Mouse (Mus musculus) ES-E14 (cell line): ENCODE measurements around the gene Fnbp1l. TPM values are rescaled to one million over a fixed set of nuclear protein-coding genes. Genes with fewer than 3 reads are reported as not detected.

Experiments used
- DNase-seq: peaks from one replicate; pipeline ENCODE4 v3.0.0-alpha.2; 2013; ENCODE audit warnings: low read depth, low spot score
- H3K27ac ChIP-seq: 2 replicates; pipeline ENCODE4 v1.5.1; 2012; ENCODE audit warnings: low read depth, mild to moderate bottlenecking, low read length, moderate library complexity, mixed read lengths; ENCODE audit not compliant: poor library complexity, insufficient read depth, severe bottlenecking
- H3K36me3 ChIP-seq: 2 replicates; pipeline ENCODE4 v1.6.1; 2012; ENCODE audit warnings: mild to moderate bottlenecking, low read length, moderate library complexity, mixed read lengths; ENCODE audit not compliant: control insufficient read depth, poor library complexity, insufficient read depth, severe bottlenecking
- H3K4me1 ChIP-seq, 2 experiments: fragments of 150-350 bp in 1 of 2; sonication (generic) in 1 of 2; 2 replicates each; pipeline ENCODE4 v1.6.1; 2012; ENCODE audit warnings: low read length in 2 of 2, mild to moderate bottlenecking in 1 of 2, mixed read lengths in 1 of 2; ENCODE audit not compliant: control insufficient read depth in 2 of 2, insufficient read depth in 2 of 2, poor library complexity in 1 of 2
- H3K4me3 ChIP-seq, 2 experiments: fragments of 150-350 bp in 1 of 2; sonication (generic) in 1 of 2; 2 replicates each; pipeline ENCODE4 v1.5.1; 2012; ENCODE audit warnings: low read length in 2 of 2, low read depth in 1 of 2, mild to moderate bottlenecking in 1 of 2, mixed read lengths in 1 of 2; ENCODE audit not compliant: insufficient read depth in 1 of 2, poor library complexity in 1 of 2, severe bottlenecking in 1 of 2
- H3K9ac ChIP-seq: 2 replicates; pipeline ENCODE4 v1.6.1; 2012; ENCODE audit warnings: low read depth, mild to moderate bottlenecking, low read length, mixed read lengths; ENCODE audit not compliant: poor library complexity, insufficient read depth, severe bottlenecking
- H3K9me3 ChIP-seq: fragments of 150-350 bp; sonication (generic); 2 replicates; pipeline ENCODE4 v1.6.1; 2012; ENCODE audit warnings: low read depth, mild to moderate bottlenecking, low read length; ENCODE audit not compliant: control insufficient read depth, insufficient read depth
- CHD2 ChIP-seq: IDR thresholded peaks from 2 replicates; pipeline ENCODE4 v1.6.1; 2014; ENCODE audit warnings: mild to moderate bottlenecking, low read depth, low read length, inconsistent platforms
- HCFC1 ChIP-seq: IDR thresholded peaks from 2 replicates; pipeline ENCODE4 v1.6.1; 2012; ENCODE audit warnings: low read length, inconsistent platforms, borderline replicate concordance; ENCODE audit not compliant: insufficient read depth
- MAFK ChIP-seq: IDR thresholded peaks from 2 replicates; pipeline ENCODE4 v1.6.1; 2014; ENCODE audit warnings: mild to moderate bottlenecking, low read depth, low read length, inconsistent platforms; ENCODE audit not compliant: insufficient read depth
- ZC3H11A ChIP-seq: IDR thresholded peaks from 2 replicates; pipeline ENCODE4 v1.6.1; 2012; ENCODE audit warnings: low read depth, mild to moderate bottlenecking, inconsistent platforms, low read length, borderline replicate concordance
- ZNF384 ChIP-seq: IDR thresholded peaks from 2 replicates; pipeline ENCODE4 v1.6.1; 2012; ENCODE audit warnings: low read depth, low read length, inconsistent platforms
- in situ Hi-C, 2 experiments: fragments of 600-800 bp; cut with MboI; formaldehyde crosslinking; loops; one replicate each; pipeline ENCODE4 v1.15.1; 2025; ENCODE audit warnings: low sequenced_read_pairs in 2 of 2, inconsistent platforms in 1 of 2; ENCODE audit not compliant: unreplicated experiment in 2 of 2
- total RNA-seq: library from RNA; depleted of rRNA; stranded (reverse); fragments of 300-350 nt; gene quantifications from 2 replicates; pipeline ENCODE4 v1.2.3, GENCODE M21; 2012

The Fnbp1l gene
- total RNA-seq, 1 experiment = 25.5 TPM

GRCm38 (mm10) chr3:122640286-122640685, 20.8 kb upstream of the Fnbp1l start:
- peak; percentile 74 for DNase-seq
- no peaks in the 10 kb centered on the region for H3K36me3 ChIP-seq
- TF ChIP-seq ZNF384 (no peak), CHD2 (no peak), MAFK (no peak), HCFC1 (no peak), ZC3H11A (no peak)

GRCm38 (mm10) chr3:122639197-122639475, 19.6 kb upstream of the Fnbp1l start:
- no peak overlapping the region for H3K27ac ChIP-seq
- in situ Hi-C loops = loop anchor here (5.0 to 25.0 kb wide), 2 partner anchors 327 to 342 kb away; no protein-coding TSS in a partner anchor
- H3K9me3 ChIP-seq = no peaks in the 10 kb centered on the region
- TF ChIP-seq MAFK = no peak
- no peak overlapping the region for H3K9ac ChIP-seq
- no peaks in the 10 kb centered on the region for H3K36me3 ChIP-seq
- H3K4me3 ChIP-seq = no peak overlapping the region
- no peak for DNase-seq
- peaks cover 3 to 14% of the 10 kb centered on the region in 2 experiments; a peak in 2 of 4 replicates for H3K4me1 ChIP-seq

More at GRCm38 (mm10) chr3:122640286-122640685, 20.8 kb upstream of the Fnbp1l start:
- Histone ChIP-seq H3K9ac (no peak overlapping the region), H3K4me3 (no peak overlapping the region), H3K4me1 (peaks cover 3 to 10% of the 10 kb centered on the region in 2 experiments; a peak in 2 of 4 replicates), H3K9me3 (no peaks in the 10 kb centered on the region), H3K27ac (no peak overlapping the region)
- in situ Hi-C loops = loop anchor here (10.0 to 25.0 kb wide), 3 partner anchors 145 to 328 kb away; no protein-coding TSS in a partner anchor

GRCm38 (mm10) chr3:122638329-122639196, 19.0 kb upstream of the Fnbp1l start:
- Histone ChIP-seq H3K9me3 (no peaks in the 10 kb centered on the region), H3K27ac (no peak overlapping the region), H3K9ac (no peak overlapping the region), H3K4me1 (peaks cover 3 to 14% of the 10 kb centered on the region in 2 experiments; a peak in 2 of 4 replicates), H3K36me3 (no peaks in the 10 kb centered on the region), H3K4me3 (no peak overlapping the region)
- DNase-seq = peak; percentile 99
- TF ChIP-seq ZC3H11A (peak; percentile 77; the same call in 1 of the 2 replicates), MAFK (no peak), ZNF384 (no peak), HCFC1 (0 out of 2 replicates have a peak, but pooled peaks have one; percentile 20), CHD2 (no peak)
- in situ Hi-C loops = loop anchor here (5.0 to 25.0 kb wide), 2 partner anchors 326 to 341 kb away; no protein-coding TSS in a partner anchor

- no peaks in the 10 kb centered on the region for H3K9me3 ChIP-seq
- H3K27ac ChIP-seq = no peak overlapping the region
- DNase-seq = no peak
- in situ Hi-C loops = loop anchor here (5.0 to 25.0 kb wide), 2 partner anchors 325 to 340 kb away; no protein-coding TSS in a partner anchor
- H3K9ac ChIP-seq = no peak overlapping the region
- H3K36me3 ChIP-seq = no peaks in the 10 kb centered on the region
- H3K4me1 ChIP-seq = peaks cover 3 to 14% of the 10 kb centered on the region in 2 experiments; a peak in 2 of 4 replicates
- TF ChIP-seq HCFC1 = no peak
- TF ChIP-seq ZC3H11A = no peak
- TF ChIP-seq MAFK = no peak
- no peak for TF ChIP-seq ZNF384
- TF ChIP-seq CHD2 = no peak
- H3K4me3 ChIP-seq = no peak overlapping the region
Measured at GRCm38 (mm10) chr3:122637280-122637679, 17.8 kb upstream of the Fnbp1l start.
